Mouse (Mus musculus): ENCODE data around the gene Ccdc9b.
A peak's percentile ranks its signal among the peaks of the same experiment; 100 is the strongest.

The Ccdc9b gene

GRCm38 (mm10) chr2:118747301-118747960 lies 15.0 kb downstream of the Ccdc9b start:
- DNase-seq (ENCODE audit: low read depth, low spot score): no peak

GRCm38 (mm10) chr2:118745915-118746901 lies 16.3 kb downstream of the Ccdc9b start:
- peak; percentile 68 for DNase-seq (ENCODE audit: low read depth, low spot score)

- peak; percentile 93 for DNase-seq (ENCODE audit: low read depth, low spot score)
These were observed 17.1 kb downstream of the Ccdc9b start, which contains the start of gene Inafm2 for GRCm38 (mm10) chr2:118745232-118745884. Gene Inafm2, plus strand, starts transcription at chr2:118745758.

- DNase-seq (ENCODE audit: low read depth, low spot score): no peak
These were observed 17.8 kb downstream of the Ccdc9b start for GRCm38 (mm10) chr2:118744621-118745020.

- peak; percentile 69 for DNase-seq (ENCODE audit: low read depth, low spot score)
These were observed 19.1 kb downstream of the Ccdc9b start for GRCm38 (mm10) chr2:118743261-118743943.

- DNase-seq (ENCODE audit: low read depth, low spot score): no peak
These were observed 21.3 kb downstream of the Ccdc9b start for GRCm38 (mm10) chr2:118741183-118741582.

GRCm38 (mm10) chr2:118740341-118740740 lies 22.1 kb downstream of the Ccdc9b start:
- DNase-seq (ENCODE audit: low read depth, low spot score): no peak

- no peak for DNase-seq (ENCODE audit: low read depth, low spot score)
These were observed 29.1 kb downstream of the Ccdc9b start for GRCm38 (mm10) chr2:118733341-118733740.

- no peak for DNase-seq (ENCODE audit: low read depth, low spot score)
These were observed 30.5 kb downstream of the Ccdc9b start for GRCm38 (mm10) chr2:118731981-118732380.

- DNase-seq (ENCODE audit: low read depth, low spot score): peak; percentile 38
These were observed 31.9 kb downstream of the Ccdc9b start for GRCm38 (mm10) chr2:118730622-118730915.

GRCm38 (mm10) chr2:118729816-118730621 lies 32.4 kb downstream of the Ccdc9b start:
- no peak for DNase-seq (ENCODE audit: low read depth, low spot score)

- no peak for DNase-seq (ENCODE audit: low read depth, low spot score)
These were observed 33.3 kb downstream of the Ccdc9b start for GRCm38 (mm10) chr2:118729194-118729593.

GRCm38 (mm10) chr2:118728337-118728736 lies 34.1 kb downstream of the Ccdc9b start, which contains the start of gene Plcb2:
Gene Plcb2, minus strand, starts transcription at chr2:118728438.
- no peak for DNase-seq (ENCODE audit: low read depth, low spot score)

- no peak for DNase-seq (ENCODE audit: low read depth, low spot score)
These were observed 34.5 kb downstream of the Ccdc9b start for GRCm38 (mm10) chr2:118727911-118728310.

- DNase-seq (ENCODE audit: low read depth, low spot score): no peak
These were observed 35.6 kb downstream of the Ccdc9b start for GRCm38 (mm10) chr2:118726873-118727272.

- DNase-seq (ENCODE audit: low read depth, low spot score): no peak
These were observed 37.0 kb downstream of the Ccdc9b start for GRCm38 (mm10) chr2:118725511-118725910.

GRCm38 (mm10) chr2:118723693-118724486 lies 38.6 kb downstream of the Ccdc9b start:
- no peak for DNase-seq (ENCODE audit: low read depth, low spot score)

GRCm38 (mm10) chr2:118716677-118717076 lies 45.8 kb downstream of the Ccdc9b start:
- DNase-seq (ENCODE audit: low read depth, low spot score): no peak

GRCm38 (mm10) chr2:118714230-118714629 lies 48.2 kb downstream of the Ccdc9b start:
- DNase-seq (ENCODE audit: low read depth, low spot score): no peak

- peak; percentile 72 for DNase-seq (ENCODE audit: low read depth, low spot score)
These were observed 48.8 kb downstream of the Ccdc9b start for GRCm38 (mm10) chr2:118713631-118714030.
